Mouse (Mus musculus) adrenal gland, adult 8-10 months (tissue): ENCODE measurements around the gene Tmem121b. TPM values are rescaled to one million over a fixed set of nuclear protein-coding genes. Genes with fewer than 3 reads are reported as not detected.

ENCODE experiments used
- DNase-seq: peaks from one replicate; pipeline ENCODE4 v3.0.0; 2022
- total RNA-seq, 4 experiments: library from RNA; stranded (reverse); gene quantifications; 2 replicates each; pipeline ENCODE4 v1.2.4; 2022

Tmem121b gene
- under 1 TPM in 3 of 4 experiments, not detected in 1; 0.07 to 0.12 (median 0.08) TPM for total RNA-seq

DNA sequence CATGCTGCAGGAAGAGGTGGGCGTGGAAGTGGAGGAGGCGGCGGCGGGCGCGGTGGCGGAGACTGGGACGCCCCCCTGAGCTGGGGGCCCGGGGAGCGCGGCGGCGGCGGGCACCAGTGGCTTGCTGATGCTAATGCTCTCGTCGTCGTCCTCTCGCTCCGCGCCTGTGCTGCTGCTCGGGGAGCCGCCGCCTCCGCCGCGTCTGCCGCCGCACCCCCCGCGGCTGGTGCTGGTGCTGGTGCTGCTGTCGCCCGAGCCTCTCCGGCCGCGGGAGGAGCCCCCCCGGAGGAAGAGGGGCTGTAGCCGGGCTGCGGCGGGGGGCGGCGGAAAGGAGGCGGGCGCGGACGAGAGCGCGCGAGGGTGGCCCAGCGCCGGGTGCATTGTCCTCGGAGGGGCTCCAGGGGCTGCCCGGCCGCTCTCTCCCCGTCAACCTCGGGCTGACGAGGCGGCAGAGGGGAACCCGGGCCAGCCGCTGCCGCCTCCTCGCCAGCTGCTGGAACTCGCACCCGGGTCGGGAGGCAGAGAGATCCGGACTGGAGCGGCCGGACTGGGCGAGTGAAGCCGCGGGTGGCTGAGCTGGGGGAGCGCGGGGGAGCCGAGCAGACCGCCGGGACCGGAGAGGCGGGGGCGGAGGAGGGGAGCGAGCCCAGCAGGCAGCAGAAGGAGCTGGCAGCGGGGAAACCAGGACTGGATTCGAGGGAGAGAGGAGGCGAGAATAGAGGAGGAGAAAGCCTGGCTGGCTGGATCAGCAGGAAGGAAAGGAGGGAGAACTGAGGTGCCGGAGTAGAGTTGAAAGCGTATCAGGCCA lies at the start of gene Tmem121b:
TSS of gene Tmem121b (minus strand) at position 434 of the 808 bp plus-strand sequence.
- DNase-seq, result no peak

DNA sequence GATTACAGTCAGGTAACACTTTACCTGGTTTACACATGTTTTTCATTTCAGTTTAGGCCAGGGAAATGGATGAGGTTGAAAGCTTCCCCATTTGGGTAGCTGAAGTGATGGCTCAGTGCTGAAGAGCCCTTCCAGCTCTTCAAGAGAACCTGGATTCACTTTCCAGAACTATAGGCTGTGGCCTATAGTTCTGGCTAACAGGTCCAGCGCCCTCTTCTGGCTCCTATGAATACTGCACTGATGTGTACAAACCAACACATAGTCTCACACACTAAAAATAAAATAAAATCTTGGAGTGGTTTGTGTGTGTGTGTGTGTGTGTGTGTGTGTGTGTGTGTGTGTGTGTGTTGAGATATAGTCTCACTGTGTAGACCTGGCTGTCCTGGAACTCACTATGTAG lies 48.5 kb upstream of the Tmem121b start:
- DNase-seq, result no peak

DNA sequence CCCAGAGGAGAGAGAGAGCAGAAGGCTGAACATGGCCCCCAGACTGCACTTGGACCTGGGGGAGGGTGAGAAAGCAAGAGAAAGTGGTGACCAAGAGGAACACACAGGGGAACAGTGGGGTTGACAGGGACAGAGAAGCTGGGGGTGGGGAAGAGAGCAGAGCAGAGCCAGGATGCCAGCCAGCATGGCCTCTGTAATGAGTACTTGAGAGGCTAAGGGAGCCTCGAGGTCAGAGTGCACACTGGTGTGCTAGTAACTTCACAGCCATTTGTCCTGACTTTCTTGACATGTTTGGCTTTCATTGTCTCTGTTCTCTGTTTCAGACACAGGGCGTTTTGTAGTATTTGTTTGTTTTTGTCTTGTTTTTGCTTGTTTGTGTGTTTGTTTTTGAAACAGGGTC lies 47.8 kb upstream of the Tmem121b start:
- no peak for DNase-seq

DNA sequence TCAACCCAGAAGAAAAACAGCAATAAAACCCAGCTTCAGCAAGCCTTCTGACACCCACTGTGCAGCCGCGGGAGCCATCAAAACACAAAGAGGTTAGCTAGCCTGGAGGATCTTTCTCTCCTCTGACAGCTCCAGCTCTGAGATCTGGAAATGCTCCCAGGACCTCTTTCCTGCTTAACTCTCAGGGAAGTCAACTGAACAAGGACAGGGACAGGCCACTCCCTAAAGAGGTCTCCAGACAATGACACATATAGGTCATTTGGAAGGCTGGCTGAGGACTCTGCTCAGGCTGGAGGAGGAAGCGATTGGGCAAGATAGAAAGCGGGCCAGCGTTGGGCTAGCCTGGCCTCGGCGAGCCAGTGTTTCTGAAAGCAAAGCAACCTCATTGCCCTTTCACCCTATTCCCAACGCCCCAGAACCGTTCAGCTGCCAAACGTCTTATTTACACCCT lies 46.2 kb upstream of the Tmem121b start:
- peak; percentile 67 for DNase-seq

DNA sequence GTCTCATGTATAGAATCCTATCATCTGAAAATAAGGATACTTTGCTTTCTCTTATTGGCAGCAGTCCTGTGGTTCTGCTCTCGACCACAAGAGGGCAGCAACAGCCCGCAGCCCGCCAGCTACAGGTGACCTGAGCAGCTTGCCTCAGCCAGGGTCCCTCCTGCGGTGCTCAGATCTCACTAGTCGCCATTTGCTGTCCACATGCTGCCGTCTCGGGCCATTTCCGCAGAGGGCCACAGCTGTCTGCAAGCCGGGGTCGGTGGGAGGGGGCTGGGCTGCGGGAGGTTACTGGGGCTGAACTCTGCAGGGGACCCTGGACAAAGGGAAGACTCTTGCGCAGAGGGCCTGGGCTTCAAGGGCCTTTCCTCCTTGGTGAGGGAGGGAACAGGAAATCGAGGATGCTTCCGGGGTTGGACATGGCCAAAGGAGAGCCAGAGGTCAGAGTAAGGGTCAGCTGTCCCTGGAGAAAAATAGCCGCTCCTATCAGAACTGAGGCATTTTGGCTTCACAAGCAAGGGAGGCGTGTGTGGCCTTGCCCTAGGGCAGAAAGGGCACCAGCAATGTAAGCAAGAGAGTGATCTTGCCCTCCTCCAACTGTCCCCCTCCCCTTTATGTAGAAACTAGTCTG lies 45.6 kb upstream of the Tmem121b start:
- DNase-seq, result peak; percentile 60

DNA sequence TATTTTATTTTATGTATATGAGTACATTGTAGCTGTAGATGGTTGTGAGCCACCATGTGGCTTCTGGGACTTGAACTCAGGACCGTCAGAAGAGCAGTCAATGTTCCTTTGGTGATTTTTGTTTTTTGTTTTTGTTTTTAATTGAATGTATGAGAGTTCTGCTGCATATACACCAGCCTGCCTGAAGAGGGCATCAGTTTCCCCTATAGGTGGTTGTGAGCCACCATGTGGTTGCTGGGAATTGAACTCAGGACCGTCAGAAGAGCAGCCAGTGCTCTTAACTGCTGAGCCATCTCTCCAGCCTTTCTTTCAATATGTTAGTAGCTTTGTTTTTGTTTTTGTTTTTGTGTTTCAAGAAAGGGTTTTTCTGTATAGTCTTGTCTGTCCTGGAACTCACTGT lies 42.7 kb upstream of the Tmem121b start:
- DNase-seq, result no peak

DNA sequence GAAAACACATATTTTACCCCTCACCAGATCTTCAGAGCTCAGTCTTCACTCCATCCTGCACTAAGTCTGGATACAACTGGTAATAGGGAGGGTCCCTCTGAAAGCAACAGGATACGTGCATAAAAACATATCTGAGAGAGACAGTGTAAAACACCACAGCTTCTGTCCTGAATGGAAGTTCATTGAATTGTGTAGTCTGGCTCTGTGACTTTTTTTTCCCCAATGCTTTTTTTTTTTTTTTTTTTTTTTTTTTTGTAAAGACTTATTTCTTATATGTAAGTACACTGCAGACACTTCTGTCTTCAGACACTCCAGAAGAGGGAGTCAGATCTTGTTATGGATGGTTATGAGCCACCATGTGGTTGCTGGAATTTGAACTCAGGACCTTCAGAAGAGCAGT lies 39.0 kb upstream of the Tmem121b start:
- DNase-seq, result no peak

DNA sequence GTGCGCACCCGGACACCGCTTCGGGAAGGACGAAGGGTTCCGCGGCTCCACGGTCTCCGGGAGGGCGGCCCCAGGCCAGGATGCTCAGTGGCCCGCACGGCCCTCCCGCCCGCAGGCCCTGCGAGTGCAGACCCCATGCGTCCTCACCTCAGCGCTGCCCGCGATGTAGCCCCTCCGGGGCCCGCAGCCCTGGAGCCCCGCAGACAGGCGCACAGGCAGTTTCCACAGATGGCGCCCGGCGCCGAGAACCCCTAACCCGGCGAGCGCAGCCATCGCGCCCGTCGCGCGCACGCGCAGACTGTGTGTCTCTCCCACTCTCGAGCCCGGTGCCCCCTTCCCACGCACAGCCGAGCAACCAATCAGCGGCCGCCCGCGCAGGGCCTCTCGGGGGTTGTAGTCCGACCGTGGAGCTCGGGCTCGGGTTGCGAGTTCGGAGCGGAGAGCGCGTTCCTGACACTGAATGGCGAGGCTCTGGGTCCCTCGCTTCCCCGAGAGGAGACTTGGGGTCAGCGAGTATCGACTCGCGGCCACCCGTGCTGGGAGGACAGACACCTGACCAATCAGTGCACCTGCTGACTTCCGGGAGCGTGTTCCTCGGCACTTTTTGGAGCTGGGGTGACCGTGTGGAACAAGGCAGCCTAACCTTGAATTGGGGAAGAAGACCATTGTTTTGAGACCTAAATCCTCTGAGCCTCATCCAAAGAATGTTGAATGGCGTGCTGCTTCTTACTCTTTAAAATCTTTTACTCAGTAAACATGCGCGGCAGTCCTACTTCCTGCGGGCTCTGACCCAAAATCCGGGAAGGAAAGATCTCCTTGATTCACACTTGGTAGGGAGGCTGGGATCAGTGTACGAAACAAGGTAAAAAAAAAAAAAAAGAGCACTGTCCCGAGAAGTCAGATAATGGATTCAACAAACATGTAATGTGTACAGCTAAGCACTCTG lies 37.7 kb upstream of the Tmem121b start, which contains the start of gene Hdhd5:
TSS of gene Hdhd5 (minus strand) at position 300 of the 946 bp plus-strand sequence.
- DNase-seq, result peak; percentile 89

DNA sequence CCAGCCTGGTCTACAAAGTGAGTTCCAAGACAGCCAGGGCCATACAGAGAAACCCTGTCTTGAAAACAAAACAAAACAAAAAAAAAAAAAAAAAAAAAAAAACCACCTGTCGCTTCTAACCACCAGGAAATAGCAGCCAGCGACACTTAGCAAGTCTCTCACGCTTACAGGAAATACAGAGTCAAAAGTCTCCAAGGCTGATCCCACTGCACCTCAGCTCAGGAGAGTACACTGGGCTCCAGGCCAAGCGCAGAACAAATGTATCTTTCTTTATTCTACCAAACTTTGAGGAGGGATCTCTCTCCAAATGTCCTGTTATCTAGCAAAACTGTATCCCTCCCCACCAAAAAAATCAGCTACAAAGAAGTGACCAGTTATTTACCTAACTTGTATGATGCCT lies 35.5 kb upstream of the Tmem121b start:
- DNase-seq, result no peak

DNA sequence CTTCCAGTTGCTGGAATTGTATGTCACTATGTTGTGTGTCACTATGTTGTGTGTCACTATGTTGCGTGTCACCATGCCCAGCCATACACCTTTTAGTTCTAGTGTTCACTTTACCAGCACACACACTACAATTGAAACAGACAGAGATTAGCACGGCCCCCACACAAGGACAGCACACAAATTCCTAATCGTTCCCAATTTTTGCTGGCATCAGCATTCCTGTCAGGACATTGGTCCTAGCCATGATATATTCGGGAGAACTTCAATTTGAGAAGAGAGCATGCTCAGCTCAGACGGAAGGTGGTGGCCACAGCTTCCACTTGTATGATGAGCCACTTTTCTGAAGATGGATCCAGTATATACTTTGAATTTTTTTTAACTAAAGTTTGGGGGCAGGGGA lies 31.2 kb upstream of the Tmem121b start:
- DNase-seq, result no peak

DNA sequence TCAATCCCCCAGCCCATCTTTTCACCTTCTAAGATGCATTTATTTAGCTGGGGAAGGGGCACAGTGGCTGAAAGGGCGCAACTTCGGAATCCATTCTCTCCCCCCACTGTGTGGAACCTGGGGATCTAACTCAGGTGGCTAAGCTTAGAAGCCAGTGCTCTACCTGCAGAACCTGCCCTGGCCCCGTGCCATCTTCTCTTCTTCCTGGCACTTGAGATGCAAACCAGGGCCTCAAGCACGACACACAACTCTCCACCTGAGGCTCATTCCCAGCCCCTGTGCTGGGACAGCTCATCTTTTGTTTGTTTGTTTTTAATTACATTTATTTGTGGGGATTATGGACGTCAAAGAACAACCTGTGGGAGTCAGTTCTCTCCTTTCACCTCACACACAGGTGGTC lies 26.0 kb upstream of the Tmem121b start:
- DNase-seq, result no peak

DNA sequence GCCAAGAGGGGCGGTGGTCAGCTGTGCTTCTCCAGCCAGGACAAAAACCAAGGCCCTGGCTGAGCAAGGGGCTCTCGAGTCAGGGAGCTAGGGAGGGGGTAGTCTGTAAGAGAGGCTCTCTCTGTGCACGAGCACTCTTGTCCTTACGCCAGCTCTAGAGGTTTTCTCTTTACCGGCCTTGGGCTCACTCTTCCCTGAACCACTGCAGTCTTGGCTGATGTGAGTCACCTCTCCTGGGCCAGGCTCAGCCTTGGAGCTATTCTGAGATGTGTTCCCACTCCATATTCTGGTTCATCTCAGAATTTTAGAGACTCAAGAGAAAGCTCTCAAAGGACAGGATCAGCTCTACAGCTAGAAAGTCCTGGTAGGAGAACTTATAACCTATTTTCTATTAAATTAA lies 23.7 kb upstream of the Tmem121b start:
- peak; percentile 58 for DNase-seq

DNA sequence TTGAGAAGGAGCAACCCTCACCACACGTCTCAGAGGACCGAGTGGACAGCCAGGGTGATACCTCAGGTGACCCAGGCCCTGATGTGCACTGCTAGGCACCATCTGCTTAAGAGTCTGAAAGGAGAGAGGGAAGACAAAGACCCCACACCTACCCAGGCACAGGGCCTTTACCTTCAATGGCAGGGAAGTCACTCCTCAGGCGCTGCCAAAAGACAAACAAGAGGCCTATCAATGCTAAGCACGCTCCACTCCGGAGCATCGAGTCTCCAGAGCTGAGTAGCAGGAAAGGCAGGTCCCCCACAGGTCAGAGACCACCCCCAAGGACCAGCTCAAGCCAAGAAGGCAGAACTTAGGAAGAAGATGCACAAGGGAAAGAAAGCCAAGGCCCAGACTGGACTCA lies 23.3 kb upstream of the Tmem121b start:
- DNase-seq, result no peak

DNA sequence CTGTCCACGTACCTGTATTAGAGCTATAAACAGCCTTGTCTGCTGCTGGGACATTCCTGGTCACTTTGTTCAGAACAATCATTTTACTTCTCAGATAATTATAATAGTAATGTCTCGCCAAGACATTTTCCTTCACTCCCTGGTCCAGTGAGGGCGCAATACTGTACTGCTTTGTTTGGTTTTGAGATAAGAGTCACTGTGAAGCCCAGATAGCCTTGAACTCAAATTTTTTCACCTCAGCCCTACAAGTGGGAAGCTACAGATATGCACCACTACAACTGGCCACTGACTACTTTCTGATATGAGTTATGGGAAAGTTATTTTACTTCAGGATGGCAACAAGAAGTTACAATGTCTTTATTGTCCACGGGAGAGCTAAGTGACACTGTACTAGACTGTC lies 22.8 kb upstream of the Tmem121b start:
- DNase-seq, result no peak

DNA sequence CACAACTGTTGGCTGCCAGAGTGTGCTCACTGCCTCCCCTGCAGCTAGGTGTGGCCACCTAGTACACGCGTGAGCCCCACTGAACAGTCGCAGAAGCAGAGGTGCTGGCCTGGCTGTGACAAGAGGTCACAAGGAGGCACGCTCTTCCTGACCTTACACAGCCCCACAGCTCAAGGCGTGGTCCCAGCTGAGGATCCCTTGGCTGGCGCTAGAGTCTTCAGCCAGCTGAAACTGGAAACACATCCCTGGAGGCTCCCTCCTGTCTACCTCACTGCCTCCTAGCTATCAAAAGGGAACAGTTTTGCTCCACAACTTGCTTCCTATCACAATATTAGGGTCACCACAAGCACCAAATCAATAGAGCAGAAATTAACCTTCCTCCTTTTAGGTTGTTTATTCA lies 17.6 kb upstream of the Tmem121b start:
- DNase-seq, result no peak

DNA sequence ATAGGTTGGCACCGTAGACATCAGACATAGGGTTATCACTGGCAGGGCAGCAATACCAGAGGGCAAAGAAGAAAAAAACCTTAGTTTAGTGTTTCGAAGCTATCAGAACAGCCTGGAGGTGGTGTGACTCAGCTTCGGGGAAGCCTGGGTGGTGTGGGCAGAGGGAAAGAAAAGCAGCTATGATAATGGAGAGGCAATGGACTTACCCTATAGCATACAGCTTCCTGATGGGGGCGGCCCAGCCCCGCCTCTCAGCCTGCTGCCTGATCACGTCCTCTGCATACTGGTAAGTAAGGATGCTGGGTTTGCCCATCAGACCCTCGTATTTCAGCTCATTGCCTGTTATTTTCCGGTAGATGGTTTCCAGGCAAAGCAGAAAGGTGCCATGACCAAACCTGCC lies 16.8 kb upstream of the Tmem121b start:
- DNase-seq, result no peak

DNA sequence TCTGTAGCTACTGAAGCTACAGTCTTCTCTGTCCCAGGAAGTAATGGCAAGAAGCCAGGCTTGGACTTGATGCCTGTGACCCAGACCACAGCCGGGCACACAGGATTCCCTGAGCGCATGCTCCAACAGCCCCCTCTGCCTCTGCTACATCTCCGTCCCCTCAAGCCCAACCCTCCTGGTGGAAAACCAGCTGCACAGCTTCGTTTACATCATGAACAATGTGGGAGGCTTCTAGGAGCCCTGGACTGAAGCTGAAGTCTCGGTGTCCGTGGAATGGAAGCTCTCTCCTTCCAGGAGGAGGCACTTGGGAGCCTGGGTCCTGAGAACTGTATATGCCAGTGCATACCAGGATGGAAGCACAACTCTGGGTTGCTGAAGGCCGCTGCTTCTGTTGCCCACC lies 16.4 kb upstream of the Tmem121b start:
- no peak for DNase-seq

DNA sequence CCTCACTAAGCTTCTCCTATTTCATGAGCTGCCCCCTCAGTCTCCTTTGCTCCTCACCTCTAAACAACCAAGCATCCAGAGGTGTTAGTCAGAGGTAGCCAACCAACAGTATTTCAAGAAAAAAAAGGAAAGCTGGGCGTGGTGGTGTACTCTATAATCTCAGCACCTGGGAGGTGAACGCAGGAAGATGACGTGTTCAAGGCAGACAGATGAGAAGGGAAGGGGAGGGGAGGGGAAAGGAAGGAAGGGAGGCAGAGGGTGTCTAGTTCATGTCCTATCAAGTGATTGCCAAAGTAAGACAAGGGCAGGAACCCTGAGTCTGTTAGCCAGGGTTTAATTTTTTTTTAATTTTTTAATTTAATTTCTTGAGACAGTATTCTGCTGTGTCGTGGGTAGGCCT lies 15.0 kb upstream of the Tmem121b start:
- DNase-seq, result no peak

DNA sequence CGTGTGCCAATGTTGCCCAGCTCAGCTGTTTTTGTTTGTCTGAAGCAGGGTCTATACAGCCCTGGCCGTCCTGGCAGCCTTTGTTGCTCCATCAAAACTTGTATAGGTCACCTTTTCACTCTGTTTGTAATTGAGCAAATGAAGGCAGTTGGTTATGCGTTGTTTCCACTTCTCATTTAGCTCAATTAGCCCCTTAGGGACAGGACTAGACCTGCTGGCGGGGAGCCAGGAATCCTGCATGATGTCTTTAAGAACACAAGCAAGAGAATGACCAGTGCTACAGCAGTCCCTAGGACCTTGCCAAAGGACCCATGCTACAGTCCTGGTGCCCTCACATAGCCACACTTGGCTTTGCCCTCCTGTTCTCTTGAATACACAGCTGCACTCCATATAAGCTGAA lies 11.9 kb upstream of the Tmem121b start:
- DNase-seq, result no peak

DNA sequence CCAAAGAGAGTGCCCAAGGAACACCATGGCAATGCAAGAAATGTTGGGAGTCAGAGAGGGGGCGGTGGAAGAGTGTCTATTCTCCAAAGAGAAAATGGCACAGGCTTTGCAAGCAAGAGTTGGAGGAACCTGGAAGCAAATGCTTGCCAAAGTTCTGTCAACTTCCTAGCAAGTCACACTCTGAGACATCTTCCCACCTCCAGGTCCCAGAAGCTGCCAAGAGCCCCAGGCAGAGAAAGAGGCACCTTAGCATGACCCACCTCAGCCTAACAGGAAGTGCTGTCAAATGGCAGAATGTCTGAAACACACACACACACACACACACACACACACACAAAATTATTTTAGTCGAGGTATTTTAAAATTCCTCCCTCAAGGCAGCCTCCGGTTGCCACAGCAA lies 10.4 kb upstream of the Tmem121b start:
- no peak for DNase-seq

DNA sequence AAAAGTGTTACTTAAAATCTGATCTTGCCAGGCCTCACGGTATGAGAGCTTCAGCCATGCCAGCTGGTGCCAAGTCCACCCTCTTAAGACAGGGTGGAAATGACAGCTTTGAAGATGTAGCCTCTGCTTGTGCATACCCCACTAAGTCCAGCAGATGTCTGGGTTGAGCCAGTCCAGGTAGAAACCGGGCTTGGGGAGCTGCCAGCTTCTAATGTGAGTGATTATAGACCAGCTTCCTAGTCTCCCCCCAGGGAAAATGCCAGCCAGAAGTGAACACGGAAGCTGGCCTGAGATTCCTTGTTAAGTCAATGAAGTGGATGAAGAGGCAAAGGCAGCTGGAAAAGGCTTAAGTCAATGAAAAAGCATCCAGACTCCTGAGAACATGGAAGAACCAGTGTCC lies 2.9 kb upstream of the Tmem121b start:
- no peak for DNase-seq

DNA sequence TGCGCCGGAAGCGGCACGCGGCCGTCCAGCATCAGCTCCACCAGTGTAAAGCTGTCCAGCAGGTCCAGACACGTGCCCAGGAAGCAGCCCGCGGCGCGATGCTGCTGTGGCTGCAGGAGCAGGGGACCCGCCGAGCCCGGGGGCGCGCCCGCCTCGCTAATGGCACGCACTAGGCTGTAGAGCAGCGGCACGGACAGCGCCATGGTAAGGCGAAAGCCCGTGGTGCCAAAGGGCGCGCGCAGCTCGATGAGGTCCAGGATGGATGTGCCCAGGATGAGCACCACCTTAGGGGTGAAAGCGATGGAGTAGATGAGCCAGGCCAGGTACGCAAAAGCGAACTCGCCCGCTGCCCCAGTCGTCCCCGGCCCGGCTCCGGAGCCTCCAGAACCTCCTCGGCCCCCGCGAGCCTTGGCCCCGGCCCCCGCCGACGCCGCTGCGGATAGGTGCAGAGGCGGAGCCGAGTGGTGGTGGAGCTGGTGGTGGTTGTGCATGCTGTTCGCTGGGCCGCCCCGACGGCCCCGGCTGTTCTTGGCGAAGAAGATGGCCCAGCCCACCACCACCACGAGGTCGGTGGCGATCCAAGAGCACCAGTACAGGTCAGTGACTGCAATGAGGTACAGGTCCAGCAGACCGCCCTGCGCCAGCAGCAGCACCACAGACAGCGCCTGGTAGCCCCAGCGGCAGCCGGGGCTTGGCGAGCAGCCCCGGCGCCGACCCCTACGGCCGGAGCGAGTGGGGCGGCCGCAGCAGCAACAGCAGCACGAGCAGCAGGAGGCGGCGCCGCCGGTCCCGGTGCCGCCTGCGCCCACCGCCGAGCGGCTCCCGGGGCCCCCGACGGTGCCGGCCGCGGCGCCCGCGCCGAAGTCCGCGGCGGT lies 871 bp downstream of the Tmem121b start:
- no peak for DNase-seq
